Mouse (Mus musculus) spleen, adult 12 weeks (tissue): Measurements from ENCODE around the gene Sgca.

Source experiments
- DNase-seq: peaks from one replicate; pipeline ENCODE4 v3.0.0; 2022; ENCODE audit warnings: low spot score

The Sgca gene

DNA sequence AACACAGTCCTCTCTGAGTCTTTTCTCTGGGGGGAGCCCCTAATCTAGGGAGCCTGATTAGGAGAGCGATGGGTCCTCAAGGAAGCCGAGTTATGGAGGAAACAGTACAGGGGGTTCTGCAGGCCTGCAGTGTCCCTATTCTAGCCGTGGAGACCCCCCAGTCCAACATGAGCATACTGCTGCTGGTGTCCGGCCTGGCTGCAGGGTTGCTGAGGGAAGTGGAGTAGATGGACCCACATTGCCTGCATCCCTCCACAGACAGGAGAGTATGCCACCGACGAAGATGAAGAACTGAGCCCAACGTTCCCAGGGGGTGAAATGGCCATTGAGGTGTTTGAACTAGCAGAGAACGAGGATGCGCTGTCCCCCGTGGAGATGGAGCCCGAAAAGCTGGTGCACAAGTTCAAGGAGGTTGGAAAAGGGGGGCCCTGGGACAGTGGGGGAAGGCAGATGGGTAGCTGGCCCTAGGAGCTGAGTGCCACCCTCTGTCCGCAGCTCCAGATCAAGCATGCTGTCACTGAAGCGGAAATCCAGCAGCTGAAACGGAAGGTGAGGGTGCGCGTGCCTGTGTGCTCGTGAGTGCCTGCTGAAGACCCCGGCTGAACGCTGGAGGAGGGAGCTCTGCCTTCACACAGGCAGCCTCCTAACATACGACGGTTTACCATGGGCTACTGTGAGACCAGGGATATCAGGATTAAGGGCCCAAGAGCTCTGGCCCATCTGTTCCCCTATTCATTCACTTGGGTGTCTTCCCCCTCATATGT, 25.6 kb upstream of the Sgca start:
- no peak for DNase-seq

DNA sequence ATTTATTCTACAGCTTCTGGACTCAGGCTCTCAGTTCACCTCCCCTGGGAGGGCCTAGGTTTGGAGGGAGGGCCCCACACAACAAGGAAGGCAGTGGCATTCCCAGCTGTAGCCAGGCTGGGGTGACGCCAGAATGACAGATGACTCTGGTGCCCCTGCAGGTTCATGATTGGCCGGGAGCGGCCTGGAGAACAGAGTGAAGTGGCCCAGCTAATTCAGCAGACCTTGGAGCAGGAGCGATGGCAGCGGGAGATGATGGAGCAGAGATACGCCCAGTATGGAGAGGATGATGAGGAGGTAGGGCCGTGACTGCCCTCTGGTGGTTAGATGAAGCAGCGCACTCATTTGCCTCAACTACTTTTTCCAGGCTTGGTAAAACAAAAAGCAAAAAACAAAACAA, 24.9 kb upstream of the Sgca start:
- DNase-seq = peak; percentile 69

DNA sequence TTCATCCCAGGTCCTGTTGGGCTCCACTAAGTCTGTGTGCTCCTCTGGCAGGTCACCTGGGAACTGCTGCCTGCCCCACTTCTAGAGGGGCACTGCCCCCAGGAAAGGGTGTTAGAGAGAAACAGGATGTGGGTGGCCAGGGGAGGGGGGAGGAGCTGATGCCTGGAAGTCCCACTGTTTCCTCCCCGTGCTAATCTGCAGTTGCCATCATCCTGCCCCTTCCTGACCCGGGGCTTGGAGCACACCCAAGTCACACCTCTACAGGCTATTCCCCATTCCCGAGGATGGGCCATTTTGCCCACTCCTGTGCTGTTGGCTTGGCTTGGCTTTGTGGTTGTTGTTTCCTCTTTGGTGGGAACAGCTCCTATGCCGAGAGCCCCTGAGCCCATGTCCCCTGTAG, 24.4 kb upstream of the Sgca start:
- no peak for DNase-seq

DNA sequence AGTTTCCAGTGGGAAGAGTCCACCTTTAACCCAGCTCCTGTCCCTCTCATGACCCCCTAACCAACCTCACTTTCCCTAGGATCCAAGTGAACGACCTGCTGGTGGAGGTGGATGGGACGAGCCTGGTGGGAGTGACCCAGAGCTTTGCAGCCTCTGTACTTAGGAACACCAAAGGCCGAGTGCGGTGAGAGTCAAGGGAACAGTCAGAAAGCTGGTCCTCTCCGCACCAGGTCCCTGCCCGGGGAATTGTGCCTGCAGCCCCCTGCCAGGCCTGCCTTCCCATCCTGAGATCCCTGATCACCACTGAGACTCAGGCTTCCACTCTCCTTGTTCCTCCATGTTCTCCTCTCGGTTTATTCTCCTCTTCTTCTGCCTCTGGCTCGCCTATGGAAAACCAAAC, 24.0 kb upstream of the Sgca start:
- DNase-seq = no peak

DNA sequence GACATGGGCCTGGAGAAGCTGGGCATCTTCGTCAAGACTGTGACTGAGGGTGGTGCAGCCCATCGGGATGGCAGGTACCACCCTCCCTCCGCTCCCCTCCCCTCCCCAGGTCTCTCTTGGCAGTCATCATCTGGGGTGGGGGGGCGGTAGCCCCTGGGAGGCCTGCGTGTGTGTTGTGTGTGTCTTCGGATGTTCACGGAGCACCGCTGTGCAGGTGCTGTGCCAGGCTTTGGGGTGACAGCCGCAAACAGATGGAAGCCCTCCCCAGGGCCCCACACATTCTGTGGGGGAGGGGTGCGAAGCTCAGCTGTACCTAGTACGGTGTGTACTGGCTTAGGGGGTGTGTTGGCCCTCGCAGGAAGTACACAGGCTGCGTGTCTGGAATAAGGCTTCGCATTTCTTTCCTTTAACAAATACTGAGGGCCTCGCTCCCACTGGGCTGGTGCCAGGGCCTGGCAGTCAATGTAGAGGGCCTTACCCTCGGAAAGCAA, 22.0 kb upstream of the Sgca start:
- no peak for DNase-seq

DNA sequence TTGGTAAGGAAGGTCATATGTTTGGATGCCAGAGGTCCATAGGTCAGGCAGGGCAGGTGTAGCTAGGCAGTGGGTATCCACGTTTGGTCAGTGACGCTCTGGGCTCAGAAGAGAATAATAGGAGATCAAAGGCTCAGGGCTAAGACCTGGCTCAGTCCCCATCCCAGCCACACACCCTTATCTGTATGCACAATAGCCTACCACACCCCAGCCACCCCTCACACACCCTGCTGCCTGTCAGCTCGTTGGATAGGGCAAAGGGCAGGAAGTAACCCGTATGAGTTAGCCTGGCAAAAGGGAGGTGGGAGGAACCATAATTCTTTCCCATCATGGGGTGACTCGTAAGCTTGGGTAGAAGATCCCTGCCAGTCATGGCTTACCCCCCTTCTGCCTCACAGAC, 21.5 kb upstream of the Sgca start:
- DNase-seq = peak; percentile 57

DNA sequence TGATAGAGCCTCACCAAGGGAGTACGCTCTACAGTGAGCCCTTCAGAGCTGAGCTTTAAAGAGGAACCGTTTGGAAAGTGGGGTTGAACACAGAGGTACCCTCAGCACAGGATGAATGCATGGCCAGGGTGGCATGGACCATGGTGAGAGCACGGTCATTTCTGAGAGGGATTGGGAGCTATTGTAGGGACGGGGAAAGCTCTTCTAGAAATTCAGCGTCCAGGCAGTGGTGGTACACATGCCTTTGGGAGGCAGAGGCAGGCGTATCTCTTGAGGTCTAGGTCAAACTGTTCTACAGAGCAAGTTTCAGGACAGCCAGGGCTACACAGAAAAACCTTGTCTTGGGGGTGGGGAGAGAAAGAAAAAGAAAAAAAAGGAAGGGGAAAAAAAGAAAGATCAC, 20.9 kb upstream of the Sgca start:
- DNase-seq = no peak

DNA sequence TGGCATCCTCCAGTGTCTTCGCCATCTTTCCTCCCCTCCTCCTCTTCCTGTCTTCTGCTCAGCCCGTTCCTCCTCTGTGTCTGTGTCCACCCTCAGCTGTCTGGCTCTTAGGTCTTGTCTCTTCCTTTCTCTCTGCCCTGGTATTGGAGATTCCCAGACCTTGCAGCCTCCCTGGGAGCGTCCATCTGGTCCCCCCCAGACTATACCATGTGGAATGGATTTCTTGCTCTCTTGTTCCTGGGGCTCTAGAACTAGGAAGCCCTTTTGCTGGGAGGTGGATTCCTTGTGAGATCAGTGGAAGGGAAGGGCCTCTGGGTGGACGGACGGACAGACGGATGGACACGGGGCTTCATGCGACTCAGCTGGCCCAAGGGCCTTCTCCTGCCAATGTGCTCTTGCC, 20.0 kb upstream of the Sgca start:
- DNase-seq = no peak

DNA sequence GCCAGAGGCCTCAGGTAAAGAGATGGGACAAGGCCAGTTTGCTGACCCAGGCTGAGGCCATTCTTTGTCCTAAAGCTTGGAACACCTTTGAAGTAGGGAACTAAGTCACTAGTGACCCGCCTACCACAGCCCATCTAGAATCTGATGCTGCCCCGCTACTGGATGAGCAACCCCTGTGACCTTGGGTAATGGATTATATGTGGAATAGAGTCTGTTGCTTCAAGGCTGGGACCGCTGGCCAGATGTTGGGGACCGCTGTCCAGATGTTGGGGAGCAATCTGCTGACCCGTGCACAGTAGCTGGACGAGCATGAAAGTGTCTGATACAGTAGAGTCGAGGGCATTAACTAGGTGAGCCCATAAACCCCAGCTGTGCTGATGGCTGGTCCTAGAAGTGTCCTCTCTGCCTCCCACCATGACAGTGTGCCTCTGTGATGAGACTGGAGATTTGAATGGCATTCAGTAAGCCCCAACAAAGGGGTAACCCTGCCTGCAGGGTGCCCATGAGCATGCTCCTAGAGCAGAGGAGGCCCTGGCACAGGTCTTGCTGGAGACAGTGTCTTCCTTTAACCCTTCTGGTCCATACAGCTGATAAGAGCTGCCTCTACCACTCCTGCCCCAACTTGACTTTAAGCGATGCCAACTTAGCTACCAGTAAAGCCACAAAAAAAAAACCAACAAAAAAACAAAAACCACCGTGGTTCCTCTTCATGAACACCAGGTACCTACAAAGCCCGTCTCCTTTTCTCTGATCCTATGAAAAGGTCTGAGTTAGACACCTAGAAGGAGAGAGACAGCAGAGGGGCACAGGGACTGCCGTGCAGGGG, 19.0 kb upstream of the Sgca start:
- DNase-seq = no peak

DNA sequence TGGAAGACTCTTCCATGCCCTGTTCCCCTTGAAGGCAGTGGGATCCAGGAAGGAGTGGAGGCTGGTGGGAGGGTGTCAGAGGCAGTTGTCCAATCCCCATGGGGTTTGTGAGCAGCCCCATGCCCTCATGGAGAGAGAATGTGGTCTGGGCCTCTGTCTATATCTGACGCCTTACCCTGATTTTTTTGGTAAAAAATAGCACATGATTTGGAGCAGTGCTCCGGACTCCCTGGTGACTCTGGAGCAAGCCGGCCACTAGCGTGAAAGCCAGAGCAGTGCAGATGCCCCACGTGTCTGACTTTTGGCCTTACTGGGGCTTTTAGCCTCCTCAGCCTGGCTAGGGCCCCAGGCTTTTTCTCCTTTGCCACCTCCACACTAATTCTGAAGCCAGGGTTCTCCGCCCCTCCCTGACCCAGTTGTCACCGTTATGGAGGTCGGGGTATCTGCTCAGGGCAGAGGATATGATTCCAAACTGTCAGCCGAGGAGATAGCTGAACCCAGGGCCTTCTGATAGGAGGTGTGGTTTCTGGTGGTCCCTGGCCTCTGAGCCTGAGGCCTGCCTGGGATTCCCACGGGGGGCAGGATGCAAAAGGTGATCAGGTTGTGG, 18.2 kb upstream of the Sgca start:
- no peak for DNase-seq

DNA sequence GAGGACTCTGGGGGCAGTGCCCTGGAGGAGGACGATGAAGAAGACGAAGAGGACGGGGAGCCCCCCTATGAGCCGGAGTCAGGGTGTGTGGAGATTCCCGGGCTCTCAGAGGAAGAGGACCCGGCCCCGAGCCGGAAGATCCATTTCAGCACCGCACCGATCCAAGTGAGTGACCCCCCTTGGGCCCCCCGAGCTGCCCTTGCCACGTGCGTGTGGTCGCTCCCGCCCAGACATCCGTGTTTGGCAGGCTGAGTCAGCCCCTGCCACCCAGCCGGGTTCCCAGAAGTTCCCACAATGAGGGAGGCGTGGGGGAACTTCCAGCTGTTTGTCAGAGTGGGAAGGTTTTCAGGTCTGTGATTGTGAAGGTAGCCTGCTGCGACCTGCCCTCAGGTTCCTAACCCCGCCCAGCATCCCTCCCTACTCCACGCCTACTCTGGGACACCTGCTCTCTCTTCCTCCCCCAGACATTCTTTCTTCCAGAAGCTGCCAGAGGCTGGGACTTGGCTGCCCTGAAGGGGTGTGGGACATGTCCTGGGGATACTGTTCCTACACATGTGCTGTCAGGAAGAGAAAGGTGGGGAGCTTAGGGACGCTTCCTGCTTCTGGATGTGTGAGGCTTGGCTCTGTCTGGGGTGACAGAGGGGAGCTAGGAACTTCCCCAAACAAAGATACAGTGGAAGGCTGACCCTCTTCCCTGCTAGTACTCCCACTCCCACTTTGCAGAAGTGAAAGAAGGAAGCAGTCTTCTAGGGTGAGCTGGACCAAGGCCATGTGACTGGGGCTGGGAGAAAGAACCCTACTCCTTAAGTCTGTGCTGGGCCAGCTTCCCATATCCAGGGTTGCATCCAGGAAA, 16.9 kb upstream of the Sgca start:
- no peak for DNase-seq

DNA sequence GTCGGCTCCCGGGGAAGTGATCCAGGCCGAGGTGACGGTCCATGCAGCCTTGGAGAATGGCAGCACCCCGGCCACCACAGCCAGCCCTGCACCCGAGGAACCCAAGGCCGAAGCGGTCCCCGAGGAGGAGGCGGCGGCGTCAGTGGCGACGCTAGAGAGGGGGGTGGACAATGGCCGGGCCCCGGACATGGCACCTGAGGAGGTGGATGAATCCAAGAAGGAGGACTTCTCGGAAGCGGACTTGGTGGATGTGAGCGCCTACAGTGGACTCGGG, 16.3 kb upstream of the Sgca start:
- no peak for DNase-seq

DNA sequence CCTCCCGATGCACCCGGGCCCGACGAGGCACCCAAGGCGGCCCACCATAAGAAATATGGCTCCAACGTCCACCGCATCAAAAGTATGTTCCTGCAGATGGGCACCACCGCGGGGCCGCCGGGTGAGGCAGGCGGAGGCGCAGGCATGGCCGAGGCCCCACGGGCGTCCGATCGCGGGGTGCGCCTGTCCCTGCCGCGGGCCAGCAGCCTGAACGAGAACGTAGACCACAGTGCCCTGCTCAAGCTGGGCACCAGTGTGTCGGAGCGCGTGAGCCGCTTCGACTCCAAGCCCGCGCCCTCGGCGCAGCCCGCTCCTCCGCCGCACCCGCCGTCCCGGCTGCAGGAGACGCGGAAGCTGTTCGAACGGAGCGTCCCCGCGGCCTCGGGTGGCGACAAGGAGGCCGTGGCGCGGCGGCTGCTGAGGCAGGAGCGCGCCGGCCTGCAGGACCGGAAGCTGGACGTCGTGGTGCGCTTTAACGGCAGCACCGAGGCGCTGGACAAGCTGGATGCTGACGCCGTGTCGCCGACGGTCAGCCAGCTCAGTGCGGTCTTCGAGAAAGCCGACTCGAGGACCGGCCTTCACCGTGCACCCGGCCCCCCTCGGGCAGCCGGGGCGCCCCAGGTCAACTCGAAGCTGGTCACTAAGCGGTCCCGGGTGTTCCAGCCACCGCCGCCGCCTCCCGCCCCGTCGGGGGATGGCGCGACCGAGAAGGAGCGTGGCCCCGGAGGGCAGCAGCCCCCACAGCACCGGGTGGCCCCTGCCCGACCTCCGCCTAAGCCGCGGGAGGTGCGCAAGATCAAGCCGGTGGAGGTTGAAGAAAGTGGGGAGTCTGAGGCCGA, 15.7 kb upstream of the Sgca start:
- DNase-seq = peak; percentile 58

DNA sequence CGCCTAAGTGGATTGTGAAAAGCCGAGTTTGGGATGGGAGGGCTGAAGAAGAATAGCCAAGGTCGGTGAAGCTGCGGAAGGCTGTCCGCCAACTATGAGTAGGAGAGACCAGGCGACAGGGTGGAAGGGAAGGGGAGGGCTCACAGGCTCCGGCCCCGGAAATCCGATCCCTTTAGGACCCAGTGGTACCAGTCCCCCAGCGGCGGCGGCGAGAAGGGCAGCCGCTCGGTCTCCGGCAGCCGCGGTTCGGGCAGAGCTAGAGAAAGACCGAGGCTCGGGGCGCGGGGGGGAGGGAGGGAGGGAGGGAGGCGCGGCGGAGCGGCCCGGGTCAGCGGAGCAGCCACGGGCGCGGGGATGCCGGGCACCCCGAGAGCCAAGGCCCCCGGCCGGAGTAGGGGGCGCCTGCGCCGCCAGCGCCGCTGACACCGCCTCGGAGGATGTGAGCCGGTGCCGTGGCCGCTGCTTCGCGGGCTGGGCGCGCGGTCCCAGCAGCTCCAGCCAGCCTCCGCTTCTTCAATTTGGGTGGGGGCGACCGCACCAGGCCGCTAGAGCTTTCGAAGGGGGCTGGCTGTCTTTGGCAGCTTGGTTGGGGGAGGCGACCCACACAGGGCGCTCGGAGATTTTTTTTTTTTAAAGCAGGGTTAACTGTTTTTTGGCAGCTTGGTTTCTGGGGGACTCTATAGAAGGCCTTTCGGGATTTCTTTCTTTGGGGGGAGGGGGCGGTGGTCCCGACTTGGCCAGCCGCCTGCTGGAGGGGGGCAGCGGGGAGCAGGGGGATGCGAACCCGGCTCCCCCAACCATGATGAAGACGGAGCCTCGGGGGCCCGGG, 14.8 kb upstream of the Sgca start, which contains the start of gene Ppp1r9b:
Ppp1r9b (plus strand) TSS at position 287 of the 829 bp plus-strand sequence.
- peak; percentile 88 for DNase-seq

DNA sequence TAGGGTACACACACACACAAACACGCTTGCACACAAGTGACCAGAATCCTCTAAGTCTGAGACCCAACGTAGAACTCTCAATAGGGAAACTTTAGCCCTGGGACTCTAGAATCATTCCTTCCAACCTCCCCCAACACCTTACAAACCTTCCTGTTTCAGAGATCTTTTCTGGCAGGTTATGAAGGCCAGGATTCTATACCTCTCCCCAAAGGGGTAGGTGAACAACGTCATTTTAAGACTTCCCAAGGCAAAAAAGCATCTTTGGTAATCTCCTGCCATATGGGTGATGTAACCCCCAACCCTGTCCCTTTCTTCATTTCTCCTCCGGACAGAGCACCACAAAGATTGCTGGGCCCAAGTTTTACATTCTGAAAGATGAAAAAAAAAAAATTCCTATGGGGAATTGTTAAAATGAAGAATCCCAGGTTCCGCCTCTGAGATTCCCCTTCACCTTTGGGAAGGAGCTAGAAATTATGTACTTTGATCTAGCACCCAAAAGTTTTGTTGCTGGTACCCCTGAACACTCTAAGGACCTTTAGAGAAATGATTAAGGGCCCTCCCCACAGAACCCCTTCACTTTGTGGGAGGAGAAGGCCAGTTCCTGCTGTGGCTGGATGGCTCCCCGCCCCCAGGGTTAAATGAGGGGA, 14.1 kb upstream of the Sgca start:
- DNase-seq = no peak

DNA sequence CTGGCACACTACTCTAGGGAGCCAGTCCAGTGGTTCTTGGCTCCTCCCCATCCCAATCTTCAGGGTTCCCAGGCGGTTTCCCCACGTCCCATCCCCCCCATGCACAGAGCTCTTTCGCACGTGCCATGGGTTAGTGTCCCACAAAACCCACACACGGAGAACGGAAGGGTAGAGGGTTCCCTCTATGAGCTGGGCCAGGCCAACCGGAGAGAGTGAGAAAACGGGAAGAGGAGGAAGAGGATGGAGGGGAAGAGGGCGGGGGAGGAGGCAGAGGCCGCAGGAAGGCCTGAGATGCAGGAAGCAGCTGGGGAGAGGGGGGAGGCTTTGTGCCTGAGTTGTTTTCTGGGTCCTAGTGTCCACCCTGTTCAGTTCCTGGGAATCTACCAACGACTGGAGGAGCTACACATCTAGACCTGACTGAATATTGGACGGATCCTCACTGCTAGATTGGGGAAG, 13.5 kb upstream of the Sgca start:
- DNase-seq = peak; percentile 68

DNA sequence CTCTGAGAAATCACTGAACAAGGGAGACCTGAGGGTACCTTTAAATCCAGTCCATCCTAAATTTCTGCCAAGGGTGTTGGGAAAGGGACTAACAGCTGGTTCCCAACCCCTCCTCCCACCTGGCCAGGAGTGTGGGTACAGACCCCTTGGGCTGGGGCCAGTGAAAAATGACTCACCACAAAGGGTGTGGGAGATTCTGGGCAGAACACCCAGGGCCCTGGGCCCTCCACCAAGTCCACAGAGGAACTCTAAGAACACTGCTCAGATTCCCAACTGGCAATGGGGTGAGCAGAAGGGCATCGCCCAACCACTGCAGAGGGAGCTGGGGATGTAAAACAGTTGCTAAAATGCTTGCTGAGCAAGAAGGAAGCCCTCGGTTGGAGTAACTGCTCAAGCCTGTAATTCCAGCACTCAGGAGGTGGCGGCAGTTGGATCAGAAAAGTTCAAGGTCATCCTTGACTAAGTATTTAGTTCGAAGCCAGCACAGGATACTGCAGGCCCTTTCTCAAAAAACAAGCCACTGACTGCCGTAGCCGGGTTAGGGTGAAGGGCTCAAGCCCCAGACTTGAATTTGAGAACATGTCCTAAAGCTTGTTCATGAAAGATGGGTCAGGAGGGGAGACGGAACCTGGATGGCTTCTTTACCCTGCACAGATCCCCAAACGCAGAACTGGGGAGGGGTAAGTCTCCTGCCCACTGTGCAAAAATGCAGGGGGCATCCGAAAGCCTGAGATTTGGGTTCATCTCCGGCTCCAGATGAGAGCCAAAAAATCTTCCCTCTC, 12.8 kb upstream of the Sgca start:
- DNase-seq = no peak

DNA sequence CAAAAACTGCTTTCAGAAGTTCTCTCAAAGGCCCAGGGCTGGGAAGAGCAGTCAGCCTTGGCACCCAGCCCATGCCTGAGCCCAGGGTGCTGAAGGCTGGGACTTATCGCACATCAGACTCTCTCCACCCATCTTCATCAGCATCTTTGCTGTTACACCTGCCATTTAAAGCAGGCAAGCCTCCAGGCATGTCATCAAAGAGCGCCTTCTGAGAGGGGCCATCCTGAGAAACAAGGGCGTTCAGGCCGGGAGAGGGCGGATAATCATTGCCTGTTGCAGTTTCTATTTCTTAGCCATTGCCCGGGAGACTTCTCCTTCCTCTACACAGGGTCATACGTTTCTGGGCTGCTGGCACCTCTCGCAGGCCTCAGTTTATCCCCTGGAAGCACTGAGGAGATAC, 11.7 kb upstream of the Sgca start:
- DNase-seq = no peak

DNA sequence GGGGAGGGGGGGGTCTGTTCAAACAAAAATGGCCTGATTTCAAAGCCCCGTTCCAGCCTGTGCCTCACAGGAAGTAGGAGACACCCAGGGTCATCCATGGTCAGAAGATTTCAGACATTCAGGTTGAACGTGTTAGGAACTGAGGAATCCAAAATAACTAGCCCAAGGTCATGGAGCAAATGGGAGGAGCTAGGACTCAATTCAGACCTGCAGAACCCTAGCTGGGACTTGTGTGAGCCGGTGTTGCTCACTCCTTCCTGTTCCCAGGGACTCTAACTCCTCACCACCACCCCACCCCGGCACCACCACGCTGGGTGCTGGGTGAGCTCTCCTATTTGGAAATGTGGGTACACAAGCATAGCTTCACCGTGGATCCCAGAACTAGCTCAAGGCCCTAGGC, 11.2 kb upstream of the Sgca start:
- no peak for DNase-seq
